11 mouse cellular contexts compared by ENCODE assay signal in the genomic region with DNA sequence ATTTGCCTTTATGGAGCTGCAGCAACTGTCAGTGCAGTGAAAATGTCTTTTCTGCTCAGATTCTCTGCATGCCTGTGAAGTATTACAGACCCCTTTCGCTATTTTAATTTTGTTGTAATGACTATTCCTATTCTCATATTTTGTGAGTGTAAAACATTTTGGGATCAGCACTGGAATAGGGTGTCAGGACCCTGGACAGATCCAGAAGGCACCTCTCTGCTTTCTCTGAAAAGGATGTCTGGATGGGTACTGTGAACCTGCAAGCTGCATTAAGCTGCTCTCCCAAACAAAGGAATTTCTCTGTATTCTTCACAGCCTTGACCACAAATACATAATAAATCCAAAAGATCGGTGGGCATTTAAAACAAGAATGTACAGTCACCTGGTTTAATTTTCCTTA.
DNase-seq lines count a peak whose midpoint lies in the region; ATAC-seq and TF ChIP-seq lines count a peak whose summit lies in the region.
"Had no signal": no experiment of that assay in that cellular context is flagged by ENCODE, and none has a peak within 500 bp of the region (broad histone marks: within the 10 kb centered on the region; RNA-seq: fewer than 3 reads in every experiment).

No protein-coding gene starts in this region.

- no peaks in the 10 kb centered on the region for H3K27me3 ChIP-seq in lung, postnatal 0 days (replicated peaks; ENCODE audit: insufficient read depth, low read length)
- H3K27me3 ChIP-seq in forebrain, embryonic 10.5 days (ENCODE audit: poor library complexity, severe bottlenecking), result no peaks in the 10 kb centered on the region

- no peak for ATAC-seq in lung, postnatal 0 days
- ATAC-seq: midbrain, embryonic 16.5 days had no signal

- TF ChIP-seq CTCF in lung, postnatal 0 days (IDR thresholded peaks at IDR 0.05), result no peak

- H3K36me3 ChIP-seq in lung, postnatal 0 days (ENCODE audit: insufficient read depth, low read length), result no peaks in the 10 kb centered on the region
- no peaks in the 10 kb centered on the region for H3K36me3 ChIP-seq in forebrain, embryonic 10.5 days (replicated peaks)

- no peak overlapping the region for H3K27ac ChIP-seq in lung, postnatal 0 days (ENCODE audit: low read length)
- H3K27ac ChIP-seq in forebrain, embryonic 10.5 days, result no peak overlapping the region

- H3K9me3 ChIP-seq in lung, postnatal 0 days (ENCODE audit: low read length), result no peaks in the 10 kb centered on the region
- H3K9me3 ChIP-seq in forebrain, embryonic 10.5 days, result no peaks in the 10 kb centered on the region

- H3K4me3 ChIP-seq in lung, postnatal 0 days (ENCODE audit: low read depth, low read length), result no peak overlapping the region
- H3K4me3 ChIP-seq in forebrain, embryonic 10.5 days, result no peak overlapping the region

- TF ChIP-seq EP300 in lung, postnatal 0 days (IDR thresholded peaks at IDR 0.05), result no peak

- H3K4me1 ChIP-seq in lung, postnatal 0 days (ENCODE audit: insufficient read depth, low read depth, low read length), result no peaks in the 10 kb centered on the region
- H3K4me1 ChIP-seq in forebrain, embryonic 10.5 days, result no peaks in the 10 kb centered on the region

- H3K9ac ChIP-seq in lung, postnatal 0 days (replicated peaks; ENCODE audit: low read depth), result no peak overlapping the region

- no peak overlapping the region for H3K4me2 ChIP-seq in lung, postnatal 0 days (replicated peaks; ENCODE audit: low read depth, low read length)

- 47% methylated on average over 2 of the region's 2 CpGs for WGBS in lung, postnatal 0 days
- 65% methylated on average over 2 of the region's 2 CpGs for WGBS in forebrain, embryonic 10.5 days

- peak; percentile 17 to 50 for DNase-seq in gastrocnemius, postnatal 4 days (ENCODE audit: low spot score in 2 of 2)
- DNase-seq in gastrocnemius, adult 8-10 months (ENCODE audit: low spot score in 2 of 2), result no peak
- peak; percentile 18 for DNase-seq in lung, postnatal 14 days
- DNase-seq in lung, postnatal 0 days (ENCODE audit: low spot score), result no peak
- DNase-seq in embryo, embryonic 11 days, result peak; percentile 35
- DNase-seq in retina, embryonic 14.5 days (ENCODE audit: low spot score), result peak; percentile 59
- DNase-seq in forebrain, embryonic 10.5 days (ENCODE audit: extremely low spot score, low spot score), result no peak
- DNase-seq in left cerebral cortex, adult 11 months (ENCODE audit: low spot score), result no peak
- DNase-seq: cerebellum, adult 11 months; lung, adult 2 months had no signal

Comparison
In these comparisons a context has a peak if more than half of its experiments do, and no peak if none do; other contexts are left out.
1. DNase-seq: peak in gastrocnemius, postnatal 4 days (2 of 2), lung, postnatal 14 days (single experiment), embryo, embryonic 11 days (single experiment) and retina, embryonic 14.5 days (single experiment); none in gastrocnemius, adult 8-10 months (0 of 2), lung, postnatal 0 days (single experiment), forebrain, embryonic 10.5 days (single experiment) and left cerebral cortex, adult 11 months (single experiment).